Mouse (Mus musculus) mature B cell (primary cell): ENCODE measurements around the gene Bak1.
"Not testable (repeated sequence)": the region's sequence is repeated elsewhere in the genome, so short reads cannot be mapped to it uniquely, and the experiment has no call there.

Experiments
- in situ Hi-C: fragments of 300-500 bp; cut with MboI; formaldehyde crosslinking; loops from 2 replicates; pipeline ENCODE4 v1.14.3; 2019

The Bak1 gene

DNA sequence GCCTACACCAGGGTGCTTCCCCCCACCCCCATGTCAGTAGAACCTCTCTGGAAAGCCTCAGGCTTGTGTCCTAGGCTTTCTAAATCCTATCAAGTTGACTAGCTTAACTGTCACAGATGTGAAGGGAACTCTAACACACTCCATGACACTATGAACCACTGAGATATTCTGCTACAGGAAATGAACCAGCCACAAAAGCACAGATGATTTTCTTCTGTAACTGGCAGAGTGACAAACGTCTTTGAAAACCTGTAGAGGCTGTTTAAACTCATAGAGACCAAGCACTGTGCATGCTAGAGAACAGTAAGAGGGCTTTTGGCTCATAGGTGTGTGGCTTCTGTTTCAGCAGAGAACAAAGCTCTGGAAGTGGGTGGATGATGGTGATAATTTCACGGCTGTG is 47.8 kb downstream of the Bak1 start:
- in situ Hi-C loops, result no loop called here

DNA sequence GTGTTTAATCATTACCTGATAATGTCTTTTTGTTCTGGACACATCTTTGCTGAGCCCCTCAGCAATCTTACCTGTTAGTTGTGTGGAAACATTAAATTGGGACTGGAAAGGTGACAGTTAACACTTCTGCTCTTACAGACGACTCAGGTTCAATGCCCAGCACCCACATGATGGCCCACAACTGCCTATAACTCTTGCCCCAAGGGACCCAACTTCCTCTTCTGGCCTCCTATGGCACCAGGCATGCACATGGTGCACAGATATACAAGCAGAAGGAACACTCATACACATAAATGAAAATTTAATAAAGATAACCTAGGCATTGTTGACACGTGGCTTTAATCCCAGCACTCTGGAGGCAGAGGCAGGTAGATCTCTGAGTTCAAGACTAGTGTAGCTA is 49.4 kb downstream of the Bak1 start:
- in situ Hi-C loops, result no loop called here

DNA sequence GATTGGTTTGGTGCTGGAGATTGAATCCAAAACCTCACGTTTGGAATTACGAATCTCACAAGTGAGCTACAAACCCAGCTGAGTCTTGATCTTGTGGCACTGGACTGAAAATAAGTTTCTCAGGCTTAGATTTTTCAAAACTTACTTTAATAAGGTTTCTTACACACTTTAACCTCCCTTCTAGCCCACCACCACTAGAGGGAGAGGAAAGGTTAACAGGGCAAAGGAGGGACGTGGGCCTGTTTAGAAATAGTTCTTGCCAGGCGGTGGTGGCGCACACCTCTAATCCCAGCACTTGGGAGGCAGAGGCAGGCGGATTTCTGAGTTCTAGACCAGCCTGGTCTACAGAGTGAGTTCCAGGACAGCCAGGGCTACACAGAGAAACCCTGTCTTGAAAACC is 51.5 kb downstream of the Bak1 start:
- in situ Hi-C loops, result not testable (repeated sequence)

DNA sequence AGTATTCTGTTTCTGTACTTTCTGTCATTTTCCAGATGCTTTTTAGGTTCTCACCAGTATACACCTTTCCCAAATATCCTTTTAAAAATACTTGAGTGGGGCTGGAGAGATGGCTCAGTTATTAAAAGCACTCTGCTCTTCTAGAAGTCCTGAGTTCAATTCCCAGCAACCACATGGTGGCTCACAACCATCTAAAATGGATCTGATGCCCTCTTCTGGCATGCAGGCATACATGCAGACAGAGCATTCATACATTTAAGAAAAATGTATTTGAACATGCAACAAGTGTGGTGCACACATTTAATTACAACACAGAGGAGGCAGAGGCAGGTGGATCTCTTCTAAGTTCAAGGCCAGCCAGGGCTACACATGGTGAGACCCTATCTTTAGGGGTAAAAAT is 53.4 kb downstream of the Bak1 start:
- in situ Hi-C loops, result no loop called here

DNA sequence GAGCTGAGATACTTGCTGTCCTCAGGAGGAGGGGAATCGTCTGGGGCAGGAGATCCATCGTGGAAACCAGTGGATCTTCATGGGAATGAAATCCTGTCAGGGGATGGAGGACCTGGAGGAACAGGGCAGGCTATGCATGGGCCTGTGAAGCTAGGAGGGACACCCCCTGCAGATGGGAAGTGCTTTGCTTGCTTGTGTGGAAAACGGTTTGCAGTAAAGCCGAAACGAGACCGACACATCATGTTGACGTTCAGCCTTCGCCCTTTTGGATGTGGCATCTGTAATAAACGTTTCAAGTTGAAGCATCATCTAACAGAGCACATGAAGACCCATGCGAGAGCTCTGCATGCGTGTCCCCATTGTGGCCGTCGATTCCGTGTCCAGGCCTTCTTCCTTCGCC is 54.3 kb downstream of the Bak1 start:
- in situ Hi-C loops, result no loop called here

DNA sequence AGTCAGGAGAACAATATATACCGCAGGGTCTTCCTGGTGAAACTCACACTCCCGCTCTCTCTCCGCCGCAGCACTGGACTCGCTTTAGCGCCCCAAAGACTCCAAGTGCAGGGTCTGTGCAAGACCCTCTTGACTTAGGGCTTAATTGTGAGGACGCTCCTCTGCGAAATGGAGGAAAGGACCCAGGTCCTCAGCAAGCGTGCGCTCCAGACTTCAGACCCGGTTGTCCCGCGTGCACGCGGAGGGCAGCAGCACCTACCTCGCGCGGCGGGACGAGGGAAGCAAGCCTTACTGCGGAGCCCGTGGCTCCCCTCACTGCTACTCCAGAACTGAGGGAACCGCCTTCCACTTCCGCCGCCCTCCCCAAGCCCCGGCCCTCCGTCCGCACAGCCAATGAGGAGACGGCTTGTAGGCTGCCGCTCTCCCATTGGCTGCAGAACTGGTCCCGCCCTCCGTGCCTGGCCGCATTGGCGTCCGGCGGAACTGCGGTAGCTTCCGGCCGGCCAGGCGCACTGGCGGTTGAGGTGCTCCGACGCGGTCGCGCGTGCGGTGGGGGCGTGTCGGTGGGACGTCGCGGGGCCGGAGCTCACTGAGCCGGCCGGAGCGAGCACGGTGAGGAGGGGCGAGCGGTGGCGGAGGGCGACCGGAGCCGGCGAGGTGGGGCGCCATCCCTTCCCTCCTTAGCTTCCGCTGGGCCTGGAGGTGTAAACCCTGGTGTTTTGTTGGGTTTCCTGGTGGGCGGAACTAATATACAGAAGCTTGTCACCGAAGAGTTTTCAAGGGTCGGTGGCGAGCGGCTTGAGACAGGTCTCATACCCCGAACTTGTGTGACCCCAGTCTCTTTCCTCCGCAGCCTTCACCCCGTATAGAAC is 55.9 kb downstream of the Bak1 start, which contains the start of gene Zbtb9:
Gene Zbtb9 (plus strand): TSS at position 465 of the 872 bp plus-strand sequence.
- in situ Hi-C loops, result no loop called here

DNA sequence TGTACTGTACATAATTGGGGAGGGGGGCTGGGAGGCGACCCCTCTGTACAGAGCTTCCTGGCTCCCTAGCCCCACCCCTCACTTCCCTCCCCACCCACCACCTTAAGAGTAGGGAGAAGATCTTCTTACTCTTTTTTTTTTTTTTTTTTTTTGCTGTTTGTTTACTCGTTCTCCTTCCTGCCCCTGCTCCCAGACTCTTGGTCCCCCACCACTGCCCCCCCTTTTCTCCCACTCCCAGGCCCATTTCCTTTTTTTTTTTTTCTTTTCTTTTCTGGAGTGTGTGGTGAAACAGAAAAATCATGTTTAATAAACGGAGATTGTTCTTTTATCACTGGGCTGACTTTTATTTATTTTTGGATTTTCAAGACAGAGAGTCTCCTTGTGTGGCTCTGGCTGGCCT is 56.7 kb downstream of the Bak1 start:
- in situ Hi-C loops, result no loop called here

DNA sequence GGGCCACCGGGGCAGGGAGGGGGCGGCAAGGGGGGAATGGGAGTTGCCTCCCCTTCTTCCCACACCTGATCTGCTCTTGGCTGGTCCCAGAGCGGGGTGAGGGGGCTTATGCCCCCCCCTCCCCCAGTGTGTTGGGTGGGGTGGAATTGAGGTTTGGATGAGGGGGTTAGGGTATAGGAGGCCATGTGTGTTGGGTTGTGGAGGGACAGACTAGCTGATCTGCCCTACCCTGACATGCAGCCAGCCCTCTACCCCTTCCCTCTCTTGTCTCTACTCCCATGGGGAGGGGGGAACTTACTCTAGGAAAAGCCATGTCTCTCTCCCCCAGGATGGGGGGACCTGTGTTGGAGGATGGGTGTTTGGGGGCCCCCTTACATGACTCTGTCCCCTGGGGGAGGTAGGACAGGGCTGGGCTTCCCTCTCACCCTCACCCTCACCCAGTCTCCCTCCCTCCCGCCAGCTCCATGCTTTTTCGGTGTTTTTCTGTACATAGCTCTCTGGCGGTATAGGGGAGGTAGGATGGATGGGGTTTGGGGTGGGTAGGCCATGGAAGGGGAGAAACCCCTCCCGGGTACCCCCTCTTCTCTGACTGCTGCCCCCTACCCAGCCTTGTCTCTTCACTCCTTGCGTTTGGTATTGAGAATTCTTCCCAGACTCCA is 57.4 kb downstream of the Bak1 start:
- in situ Hi-C loops, result no loop called here

DNA sequence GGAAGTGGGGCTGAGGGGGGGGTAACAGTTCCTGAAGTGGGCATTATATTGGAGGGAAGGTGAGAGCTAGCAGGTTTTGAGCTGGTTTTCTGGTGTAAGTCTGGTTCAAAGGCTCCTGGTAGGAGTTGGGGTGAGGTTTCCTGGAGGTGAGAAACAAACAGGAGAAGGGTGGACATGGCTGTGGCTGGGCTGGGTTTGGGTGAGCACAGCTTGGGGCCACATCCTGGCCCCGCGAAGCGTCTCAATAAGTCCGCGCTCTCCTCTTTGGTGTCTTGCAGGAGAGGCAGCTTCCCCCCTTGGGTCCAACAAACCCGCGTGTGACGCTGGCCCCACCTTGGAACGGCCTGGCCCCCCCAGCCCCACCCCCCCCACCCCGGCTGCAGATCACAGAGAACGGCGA is 58.6 kb downstream of the Bak1 start:
- in situ Hi-C loops, result no loop called here
